Mouse (Mus musculus) embryo, embryonic 9.5 days (tissue): ENCODE results near the gene Arl5a.

ENCODE experiments used
- DNase-seq: peaks from one replicate; pipeline ENCODE4 v3.0.0-alpha.2; 2017; ENCODE audit errors: extremely low spot score

Gene Arl5a

GRCm38 (mm10) chr2:52422871-52423610 lies 1.7 kb downstream of the Arl5a start:
- no peak for DNase-seq

- no peak for DNase-seq
Measured at GRCm38 (mm10) chr2:52421197-52421596, 3.5 kb downstream of the Arl5a start.

- DNase-seq, result no peak
Measured at GRCm38 (mm10) chr2:52420001-52420710, 4.5 kb downstream of the Arl5a start.

GRCm38 (mm10) chr2:52419295-52419694 lies 5.4 kb downstream of the Arl5a start:
- DNase-seq, result no peak

GRCm38 (mm10) chr2:52412524-52413037 lies 12.1 kb downstream of the Arl5a start:
- no peak for DNase-seq

- no peak for DNase-seq
Measured at GRCm38 (mm10) chr2:52406480-52406879, 18.2 kb downstream of the Arl5a start.

GRCm38 (mm10) chr2:52405238-52405637 lies 19.5 kb downstream of the Arl5a start:
- no peak for DNase-seq

GRCm38 (mm10) chr2:52394529-52394928 lies 30.2 kb downstream of the Arl5a start:
- no peak for DNase-seq

GRCm38 (mm10) chr2:52390415-52390975 lies 34.2 kb downstream of the Arl5a start:
- no peak for DNase-seq

GRCm38 (mm10) chr2:52389975-52390374 lies 34.7 kb downstream of the Arl5a start:
- DNase-seq, result no peak

GRCm38 (mm10) chr2:52386451-52386850 lies 38.2 kb downstream of the Arl5a start:
- DNase-seq, result no peak

GRCm38 (mm10) chr2:52386037-52386436 lies 38.7 kb downstream of the Arl5a start:
- DNase-seq, result no peak

GRCm38 (mm10) chr2:52378848-52379261 lies 45.8 kb downstream of the Arl5a start:
- DNase-seq, result no peak

GRCm38 (mm10) chr2:52378448-52378804 lies 46.3 kb downstream of the Arl5a start, which contains the start of gene Neb:
Neb (minus strand) TSS chr2:52378474.
- DNase-seq, result peak; percentile 13

- no peak for DNase-seq
Measured at GRCm38 (mm10) chr2:52377706-52378447, 46.8 kb downstream of the Arl5a start.

GRCm38 (mm10) chr2:52374706-52375105 lies 50.0 kb downstream of the Arl5a start:
- DNase-seq, result no peak

- DNase-seq, result no peak
Measured at GRCm38 (mm10) chr2:52372480-52372879, 52.2 kb downstream of the Arl5a start.

- no peak for DNase-seq
Measured at GRCm38 (mm10) chr2:52372080-52372479, 52.6 kb downstream of the Arl5a start.

GRCm38 (mm10) chr2:52371066-52371465 lies 53.6 kb downstream of the Arl5a start:
- no peak for DNase-seq

- no peak for DNase-seq
Measured at GRCm38 (mm10) chr2:52369622-52370021, 55.1 kb downstream of the Arl5a start.

- no peak for DNase-seq
Measured at GRCm38 (mm10) chr2:52367665-52368064, 57.0 kb downstream of the Arl5a start.

- no peak for DNase-seq
Measured at GRCm38 (mm10) chr2:52367248-52367647, 57.5 kb downstream of the Arl5a start.
